Mouse (Mus musculus): ENCODE data around the gene Cln3. TPM values are rescaled to one million over a fixed set of nuclear protein-coding genes. Genes with fewer than 3 reads are reported as not detected.

The Cln3 gene
- polyA plus RNA-seq, 1 experiment from 2014 or later = 24.0 TPM

Small RNA genes within 50 kb of the gene (microRNA-seq; reads per million reads assigned to microRNA genes)
- gene Mir7059 = 0.66 reads per million

Other genes with a start within 250 kb of the Cln3 start
- 0.50 and 0.91 TPM in 2 replicates for gene Lat, start 216.2 kb downstream of the Cln3 start, polyA plus RNA-seq (2014; fragmentation: Nextera tagmentation; extraction: Ambion mirVana)
- 48.4 and 53.8 TPM in 2 replicates for gene Spns1, start 208.4 kb downstream of the Cln3 start, polyA plus RNA-seq (2014; fragmentation: Nextera tagmentation; extraction: Ambion mirVana)
- gene Nfatc2ip, start 189.1 kb downstream of the Cln3 start, polyA plus RNA-seq (2014; fragmentation: Nextera tagmentation; extraction: Ambion mirVana) = 3.7 and 4.1 TPM in 2 replicates
- gene Cd19, start 170.9 kb downstream of the Cln3 start, polyA plus RNA-seq (2014; fragmentation: Nextera tagmentation; extraction: Ambion mirVana) = 0.33 TPM in 1 of 2 replicates, not detected in the other
- 15.6 and 21.4 TPM in 2 replicates for gene Rabep2, start 157.1 kb downstream of the Cln3 start, polyA plus RNA-seq (2014; fragmentation: Nextera tagmentation; extraction: Ambion mirVana)
- gene Atp2a1, start 122.7 kb downstream of the Cln3 start, polyA plus RNA-seq (2014; fragmentation: Nextera tagmentation; extraction: Ambion mirVana) = 0.12 and 0.24 TPM in 2 replicates
- 49.2 and 59.5 TPM in 2 replicates for gene Sh2b1, start 110.4 kb downstream of the Cln3 start, polyA plus RNA-seq (2014; fragmentation: Nextera tagmentation; extraction: Ambion mirVana)
- 135 and 147 TPM in 2 replicates for gene Tufm, start 98.5 kb downstream of the Cln3 start, polyA plus RNA-seq (2014; fragmentation: Nextera tagmentation; extraction: Ambion mirVana)
- 36.5 and 46.3 TPM in 2 replicates for gene Atxn2l, start 82.4 kb downstream of the Cln3 start, polyA plus RNA-seq (2014; fragmentation: Nextera tagmentation; extraction: Ambion mirVana)
- gene Eif3c, start 19.4 kb downstream of the Cln3 start, polyA plus RNA-seq (2014; fragmentation: Nextera tagmentation; extraction: Ambion mirVana) = 163 and 182 TPM in 2 replicates
- gene Apobr, start 875 bp downstream of the Cln3 start, polyA plus RNA-seq (2014; fragmentation: Nextera tagmentation; extraction: Ambion mirVana) = 0.21 and 0.44 TPM in 2 replicates
- gene Il27, start 9.1 kb upstream of the Cln3 start, polyA plus RNA-seq (2014; fragmentation: Nextera tagmentation; extraction: Ambion mirVana) = not detected in 2 replicates
- gene Nupr1, start 45.0 kb upstream of the Cln3 start, polyA plus RNA-seq (2014; fragmentation: Nextera tagmentation; extraction: Ambion mirVana) = 7.0 and 8.5 TPM in 2 replicates
- gene Sgf29, start 63.5 kb upstream of the Cln3 start, polyA plus RNA-seq (2014; fragmentation: Nextera tagmentation; extraction: Ambion mirVana) = 61.3 and 66.1 TPM in 2 replicates
- 3.3 and 5.7 TPM in 2 replicates for gene Sult1a1, start 90.6 kb upstream of the Cln3 start, polyA plus RNA-seq (2014; fragmentation: Nextera tagmentation; extraction: Ambion mirVana)
- gene Bola2, start 109.6 kb upstream of the Cln3 start, polyA plus RNA-seq (2014; fragmentation: Nextera tagmentation; extraction: Ambion mirVana) = 147 and 164 TPM in 2 replicates
- 8.8 and 10.1 TPM in 2 replicates for gene Slx1b, start 110.0 kb upstream of the Cln3 start, polyA plus RNA-seq (2014; fragmentation: Nextera tagmentation; extraction: Ambion mirVana)
- gene Coro1a, start 122.0 kb upstream of the Cln3 start, polyA plus RNA-seq (2014; fragmentation: Nextera tagmentation; extraction: Ambion mirVana) = 97.2 and 111 TPM in 2 replicates
- gene Mapk3, start 173.8 kb upstream of the Cln3 start, polyA plus RNA-seq (2014; fragmentation: Nextera tagmentation; extraction: Ambion mirVana) = 90.8 and 99.7 TPM in 2 replicates
- gene Gdpd3, start 180.5 kb upstream of the Cln3 start, polyA plus RNA-seq (2014; fragmentation: Nextera tagmentation; extraction: Ambion mirVana) = 1.2 and 1.3 TPM in 2 replicates
- gene Ypel3, start 191.1 kb upstream of the Cln3 start, polyA plus RNA-seq (2014; fragmentation: Nextera tagmentation; extraction: Ambion mirVana) = 206 and 230 TPM in 2 replicates
- gene Tbx6, start 195.7 kb upstream of the Cln3 start, polyA plus RNA-seq (2014; fragmentation: Nextera tagmentation; extraction: Ambion mirVana) = 0.42 and 0.47 TPM in 2 replicates
- gene Ppp4c, start 206.7 kb upstream of the Cln3 start, polyA plus RNA-seq (2014; fragmentation: Nextera tagmentation; extraction: Ambion mirVana) = 231 and 256 TPM in 2 replicates
- gene Fam57b, start 211.9 kb upstream of the Cln3 start, polyA plus RNA-seq (2014; fragmentation: Nextera tagmentation; extraction: Ambion mirVana) = 31.3 and 37.4 TPM in 2 replicates
- not detected in 2 replicates for gene 4930451I11Rik, start 245.8 kb upstream of the Cln3 start, polyA plus RNA-seq (2014; fragmentation: Nextera tagmentation; extraction: Ambion mirVana)